Mouse (Mus musculus) right cerebral cortex, adult 2 months (tissue): ENCODE data around the gene Csmd2.
"Not testable (repeated sequence)": the region's sequence is repeated elsewhere in the genome, so short reads cannot be mapped to it uniquely, and the experiment has no call there.

Experiments used
- DNase-seq, 2 experiments: peaks; one replicate each; pipeline ENCODE4 v3.0.0; 2021 to 2022; ENCODE audit warnings: low spot score in 2 of 2

The Csmd2 gene

GRCm38 (mm10) chr4:128042626-128043025 lies 55.0 kb downstream of the Csmd2 start:
- no peak for DNase-seq

- no peak for DNase-seq
These were observed 61.1 kb downstream of the Csmd2 start for GRCm38 (mm10) chr4:128048716-128049115.

- DNase-seq, result no peak
These were observed 65.0 kb downstream of the Csmd2 start for GRCm38 (mm10) chr4:128052701-128053100.

GRCm38 (mm10) chr4:128061274-128061673 lies 73.6 kb downstream of the Csmd2 start:
- DNase-seq, result not testable (repeated sequence)

GRCm38 (mm10) chr4:128067189-128067588 lies 79.5 kb downstream of the Csmd2 start:
- no peak for DNase-seq

- DNase-seq, result no peak
These were observed 96.8 kb downstream of the Csmd2 start for GRCm38 (mm10) chr4:128084466-128084865.

- peak; percentile 69 to 71 for DNase-seq
These were observed 97.4 kb downstream of the Csmd2 start for GRCm38 (mm10) chr4:128085096-128085495.

GRCm38 (mm10) chr4:128087147-128087606 lies 99.5 kb downstream of the Csmd2 start:
- no peak for DNase-seq

GRCm38 (mm10) chr4:128087704-128088103 lies 100.0 kb downstream of the Csmd2 start:
- no peak for DNase-seq

GRCm38 (mm10) chr4:128088264-128088663 lies 100.6 kb downstream of the Csmd2 start:
- DNase-seq, result no peak

GRCm38 (mm10) chr4:128091938-128092337 lies 104.3 kb downstream of the Csmd2 start:
- DNase-seq, result no peak

GRCm38 (mm10) chr4:128099515-128099914 lies 111.9 kb downstream of the Csmd2 start:
- no peak for DNase-seq

GRCm38 (mm10) chr4:128100541-128100940 lies 112.9 kb downstream of the Csmd2 start:
- DNase-seq, result no peak

- DNase-seq, result no peak
These were observed 128.7 kb downstream of the Csmd2 start for GRCm38 (mm10) chr4:128116331-128116730.

GRCm38 (mm10) chr4:128123281-128123680 lies 135.6 kb downstream of the Csmd2 start:
- no peak for DNase-seq

- no peak for DNase-seq
These were observed 137.1 kb downstream of the Csmd2 start for GRCm38 (mm10) chr4:128124738-128125137.

GRCm38 (mm10) chr4:128128546-128128945 lies 140.9 kb downstream of the Csmd2 start:
- peak; percentile 47 to 60 for DNase-seq

GRCm38 (mm10) chr4:128130611-128131142 lies 143.0 kb downstream of the Csmd2 start:
- DNase-seq, result no peak

- no peak for DNase-seq
These were observed 144.0 kb downstream of the Csmd2 start for GRCm38 (mm10) chr4:128131666-128132065.

- peak; percentile 52 to 62 for DNase-seq
These were observed 145.4 kb downstream of the Csmd2 start for GRCm38 (mm10) chr4:128132876-128133646.

GRCm38 (mm10) chr4:128134348-128134994 lies 146.8 kb downstream of the Csmd2 start:
- DNase-seq, result no peak

- no peak for DNase-seq
These were observed 147.5 kb downstream of the Csmd2 start for GRCm38 (mm10) chr4:128135014-128135622.
